Mouse (Mus musculus): ENCODE data around the gene Rprml. TPM values are rescaled to one million over a fixed set of nuclear protein-coding genes. Genes with fewer than 3 reads are reported as not detected.
A peak's percentile ranks its signal among the peaks of the same experiment; 100 is the strongest.

The Rprml gene
- polyA plus RNA-seq, 1 experiment from 2014 or later: 0.52 TPM

GRCm38 (mm10) chr11:103697565-103698176 lies 48.3 kb downstream of the Rprml start, which contains the start of gene Gosr2:
TSS of gene Gosr2 (minus strand) at chr11:103697898.
- H3K4me3 ChIP-seq (replicated peaks): peak within 1 kb of the TSS; percentile 94
- peak; percentile 98 for ATAC-seq
- H3K27me3 ChIP-seq (replicated peaks): no peaks in the 10 kb centered on the region
- WGBS: under 1% methylated on average over 57 of the region's 57 CpGs
- no peaks in the 10 kb centered on the region for H3K9me3 ChIP-seq
- H3K36me3 ChIP-seq: no peaks in the 10 kb centered on the region
- H3K4me2 ChIP-seq (replicated peaks): peak within 1 kb of the TSS; percentile 62
- peak within 1 kb of the TSS; percentile 92 for H3K9ac ChIP-seq
- peak within 1 kb of the TSS; percentile 95 for H3K27ac ChIP-seq
- H3K4me1 ChIP-seq (replicated peaks): no peaks in the 10 kb centered on the region

- peak overlapping the region; percentile 92; the same call in 1 of the 2 replicates for H3K9ac ChIP-seq
- 0 out of 2 replicates have a peak, but pooled peaks have one; percentile 3 for ATAC-seq
- H3K4me1 ChIP-seq (replicated peaks): no peaks in the 10 kb centered on the region
- H3K27me3 ChIP-seq (replicated peaks): no peaks in the 10 kb centered on the region
- 64% methylated on average over 2 of the region's 2 CpGs for WGBS
- H3K27ac ChIP-seq: peak overlapping the region; percentile 95
- H3K9me3 ChIP-seq: no peaks in the 10 kb centered on the region
- H3K4me2 ChIP-seq (replicated peaks): peak overlapping the region; percentile 62
- H3K36me3 ChIP-seq: no peaks in the 10 kb centered on the region
- H3K4me3 ChIP-seq (replicated peaks): peak overlapping the region; percentile 94
These were observed 48.9 kb downstream of the Rprml start for GRCm38 (mm10) chr11:103698226-103698625.

Other genes starting within 250 kb of the Rprml start
- 5.6 and 6.2 TPM in 2 replicates for gene Plekhm1, start 236.9 kb upstream of the Rprml start, polyA plus RNA-seq (2015; fragmentation: Nextera tagmentation; extraction: Ambion mirVana)
- not detected in 2 replicates for gene Lrrc37a, start 145.0 kb upstream of the Rprml start, polyA plus RNA-seq (2015; fragmentation: Nextera tagmentation; extraction: Ambion mirVana)
- not detected in 2 replicates for gene Gm884, start 28.4 kb upstream of the Rprml start, polyA plus RNA-seq (2015; fragmentation: Nextera tagmentation; extraction: Ambion mirVana)
- not detected in 2 replicates for gene Lyzl6, start 10.7 kb upstream of the Rprml start, polyA plus RNA-seq (2015; fragmentation: Nextera tagmentation; extraction: Ambion mirVana)
- gene Gosr2, start 48.3 kb downstream of the Rprml start, polyA plus RNA-seq (2015; fragmentation: Nextera tagmentation; extraction: Ambion mirVana): 65.3 and 70.7 TPM in 2 replicates
- 0.04 and 0.08 TPM in 2 replicates for gene Wnt9b, start 100.3 kb downstream of the Rprml start, polyA plus RNA-seq (2015; fragmentation: Nextera tagmentation; extraction: Ambion mirVana)
- 0.31 and 0.49 TPM in 2 replicates for gene Wnt3, start 124.6 kb downstream of the Rprml start, polyA plus RNA-seq (2015; fragmentation: Nextera tagmentation; extraction: Ambion mirVana)

Measured in intestine, embryonic 15.5 days (tissue).